Mouse (Mus musculus) CH12.LX (cell line): ENCODE measurements around the gene Olfr1396. TPM values are rescaled to one million over a fixed set of nuclear protein-coding genes. Genes with fewer than 3 reads are reported as not detected.
A peak's percentile ranks its signal among the peaks of the same experiment; 100 is the strongest.

ENCODE experiments used
- DNase-seq: peaks from one replicate; pipeline ENCODE4 v3.0.0-alpha.2; 2013; ENCODE audit errors: extremely low read depth
- H3K27ac ChIP-seq: 2 replicates; pipeline ENCODE4 v1.5.1; 2012; ENCODE audit warnings: low read depth, mild to moderate bottlenecking, control low read depth, moderate library complexity; ENCODE audit not compliant: insufficient read depth
- H3K27me3 ChIP-seq: replicated peaks from 2 replicates; pipeline ENCODE3; 2012; ENCODE audit warnings: inconsistent platforms
- H3K36me3 ChIP-seq, 2 experiments: replicated peaks in 1 of 2; 2 replicates each; pipeline versions ENCODE3 to v1.6.1; 2012; ENCODE audit warnings: inconsistent platforms in 1 of 2, low read length in 1 of 2, mild to moderate bottlenecking in 1 of 2, mixed read lengths in 1 of 2, moderate library complexity in 1 of 2; ENCODE audit not compliant: control insufficient read depth in 1 of 2, insufficient read depth in 1 of 2
- H3K4me1 ChIP-seq, 2 experiments: 2 replicates each; pipeline ENCODE4 v1.6.1; 2012; ENCODE audit warnings: inconsistent platforms in 1 of 2, moderate library complexity in 1 of 2; ENCODE audit not compliant: insufficient read depth in 2 of 2, control insufficient read depth in 1 of 2
- H3K4me2 ChIP-seq: 2 replicates; pipeline ENCODE4 v1.6.1; 2012; ENCODE audit warnings: low read depth, mild to moderate bottlenecking, control low read depth; ENCODE audit not compliant: poor library complexity, insufficient read depth, severe bottlenecking
- H3K4me3 ChIP-seq, 3 experiments: fragments of 150-350 bp in 1 of 3; sonication (generic) in 1 of 3; replicated peaks in 1 of 3; 2 replicates each; pipeline versions ENCODE3 to v1.5.1; 2011 to 2012; ENCODE audit warnings: low read depth in 2 of 3, low read length in 2 of 3, mild to moderate bottlenecking in 2 of 3, moderate library complexity in 2 of 3, control low read depth in 1 of 3, improper control_type of control experiment in 1 of 3, inconsistent platforms in 1 of 3, mixed read lengths in 1 of 3; ENCODE audit not compliant: poor library complexity in 1 of 3
- H3K79me2 ChIP-seq: replicated peaks from 2 replicates; pipeline ENCODE4 v1.6.1; 2012; ENCODE audit warnings: mild to moderate bottlenecking, moderate library complexity; ENCODE audit not compliant: control insufficient read depth, poor library complexity, insufficient read depth, severe bottlenecking; ENCODE audit errors: extremely low read depth
- H3K9ac ChIP-seq: 2 replicates; pipeline ENCODE4 v1.6.1; 2012; ENCODE audit warnings: low read depth, mild to moderate bottlenecking, control low read depth, moderate library complexity; ENCODE audit not compliant: insufficient read depth
- H3K9me3 ChIP-seq: replicated peaks from 2 replicates; pipeline ENCODE3; 2012; ENCODE audit warnings: low read length, inconsistent platforms, mixed read lengths
- BHLHE40 ChIP-seq: IDR thresholded peaks from 2 replicates; pipeline ENCODE4 v1.6.1; 2011; ENCODE audit warnings: mild to moderate bottlenecking, low read depth, low read length, improper control_type of control experiment
- CTCF ChIP-seq, 2 experiments: IDR thresholded peaks in 1 of 2; conservative IDR thresholded peaks in 1 of 2; 2 replicates each; pipeline ENCODE4 v1.5.1; 2011 to 2012; ENCODE audit warnings: low read depth in 2 of 2, low read length in 2 of 2, improper control_type of control experiment in 1 of 2, inconsistent platforms in 1 of 2, mild to moderate bottlenecking in 1 of 2, moderate library complexity in 1 of 2
- ELF1 ChIP-seq: IDR thresholded peaks from 2 replicates; pipeline ENCODE4 v1.6.1; 2014; ENCODE audit warnings: low read depth, mild to moderate bottlenecking, inconsistent platforms, low read length, improper control_type of control experiment
- EP300 ChIP-seq: IDR thresholded peaks from 2 replicates; pipeline ENCODE4 v1.6.1; 2011; ENCODE audit warnings: low read length, improper control_type of control experiment
- HCFC1 ChIP-seq: IDR thresholded peaks from 2 replicates; pipeline ENCODE4 v1.6.1; 2012; ENCODE audit warnings: low read depth, mild to moderate bottlenecking, inconsistent platforms, low read length, improper control_type of control experiment
- IRF4 ChIP-seq: IDR thresholded peaks from 2 replicates; pipeline ENCODE4 v1.6.1; 2014; ENCODE audit warnings: low read depth, mild to moderate bottlenecking, inconsistent platforms, low read length, improper control_type of control experiment
- MAFK ChIP-seq: IDR thresholded peaks from 2 replicates; pipeline ENCODE4 v1.6.1; 2011; ENCODE audit warnings: low read length, improper control_type of control experiment; ENCODE audit not compliant: insufficient replicate concordance
- MAX ChIP-seq: IDR thresholded peaks from 2 replicates; pipeline ENCODE4 v1.6.1; 2011; ENCODE audit warnings: low read length, improper control_type of control experiment
- MYC ChIP-seq: IDR thresholded peaks from 2 replicates; pipeline ENCODE4 v1.6.1; 2011; ENCODE audit warnings: low read depth, mild to moderate bottlenecking, improper control_type of control experiment, low read length
- NELFE ChIP-seq: IDR thresholded peaks from 2 replicates; pipeline ENCODE4 v1.6.1; 2011; ENCODE audit warnings: low read depth, low read length, improper control_type of control experiment
- NRF1 ChIP-seq: IDR thresholded peaks from 2 replicates; pipeline ENCODE4 v1.6.1; 2014; ENCODE audit warnings: low read depth, mild to moderate bottlenecking, inconsistent platforms, low read length, improper control_type of control experiment, moderate library complexity
- RAD21 ChIP-seq: IDR thresholded peaks from 2 replicates; pipeline ENCODE4 v1.6.1; 2011; ENCODE audit warnings: low read depth, mild to moderate bottlenecking, low read length, improper control_type of control experiment, moderate library complexity
- SIN3A ChIP-seq: IDR thresholded peaks from 2 replicates; pipeline ENCODE4 v1.6.1; 2012; ENCODE audit warnings: low read length, improper control_type of control experiment, inconsistent platforms
- SMC3 ChIP-seq: IDR thresholded peaks from 2 replicates; pipeline ENCODE4 v1.6.1; 2011; ENCODE audit warnings: low read depth, low read length, improper control_type of control experiment
- TCF12 ChIP-seq: IDR thresholded peaks from 2 replicates; pipeline ENCODE4 v1.6.1; 2014; ENCODE audit warnings: low read depth, mild to moderate bottlenecking, inconsistent platforms, low read length, improper control_type of control experiment
- UBTF ChIP-seq: IDR thresholded peaks from 2 replicates; pipeline ENCODE4 v1.6.1; 2012; ENCODE audit warnings: low read depth, mild to moderate bottlenecking, inconsistent platforms, low read length, improper control_type of control experiment, moderate library complexity
- ZC3H11A ChIP-seq: IDR thresholded peaks from 2 replicates; pipeline ENCODE4 v1.6.1; 2012; ENCODE audit warnings: low read depth, mild to moderate bottlenecking, inconsistent platforms, low read length, improper control_type of control experiment
- ZKSCAN1 ChIP-seq: IDR thresholded peaks from 2 replicates; pipeline ENCODE4 v1.6.1; 2012; ENCODE audit warnings: low read depth, inconsistent platforms, low read length, improper control_type of control experiment, borderline replicate concordance
- ZMIZ1 ChIP-seq: IDR thresholded peaks from 2 replicates; pipeline ENCODE4 v1.6.1; 2012; ENCODE audit warnings: low read depth, mild to moderate bottlenecking, inconsistent platforms, low read length, improper control_type of control experiment
- ZNF384 ChIP-seq: IDR thresholded peaks from 2 replicates; pipeline ENCODE4 v1.6.1; 2012; ENCODE audit warnings: low read depth, low read length, improper control_type of control experiment, inconsistent platforms
- dilution Hi-C: fragments of 300-500 bp; cut with MboI; formaldehyde crosslinking; loops from 2 replicates; pipeline ENCODE4 v1.14.3; 2020; ENCODE audit warnings: low sequenced_read_pairs; ENCODE audit not compliant: extremely low pct_unique_long_range_greater_than_20kb, extremely low pct_ligation_motif_present
- in situ Hi-C: fragments of 300-500 bp; cut with MboI; formaldehyde crosslinking; loops from 3 replicates; pipeline ENCODE4 v1.14.3; 2019; ENCODE audit warnings: low sequenced_read_pairs, low pct_ligation_motif_present, low pct_unique_long_range_greater_than_20kb, mixed read lengths
- polyA plus RNA-seq: library from polyadenylated mRNA; unstranded; fragments of >175 nt; gene quantifications from 2 replicates; pipeline ENCODE4 v1.2.1, GENCODE M21; 2012; ENCODE audit warnings: low read depth; ENCODE audit not compliant: insufficient read length
- total RNA-seq, 2 experiments: library from RNA; depleted of rRNA; stranded (reverse); fragments of 300-350 nt in 1 of 2; fragments of >200 nt in 1 of 2; gene quantifications; 2 replicates each; pipeline ENCODE4 v1.2.3; 2012 to 2014

The Olfr1396 gene
- total and polyA plus RNA-seq, 3 experiments = not detected

DNA sequence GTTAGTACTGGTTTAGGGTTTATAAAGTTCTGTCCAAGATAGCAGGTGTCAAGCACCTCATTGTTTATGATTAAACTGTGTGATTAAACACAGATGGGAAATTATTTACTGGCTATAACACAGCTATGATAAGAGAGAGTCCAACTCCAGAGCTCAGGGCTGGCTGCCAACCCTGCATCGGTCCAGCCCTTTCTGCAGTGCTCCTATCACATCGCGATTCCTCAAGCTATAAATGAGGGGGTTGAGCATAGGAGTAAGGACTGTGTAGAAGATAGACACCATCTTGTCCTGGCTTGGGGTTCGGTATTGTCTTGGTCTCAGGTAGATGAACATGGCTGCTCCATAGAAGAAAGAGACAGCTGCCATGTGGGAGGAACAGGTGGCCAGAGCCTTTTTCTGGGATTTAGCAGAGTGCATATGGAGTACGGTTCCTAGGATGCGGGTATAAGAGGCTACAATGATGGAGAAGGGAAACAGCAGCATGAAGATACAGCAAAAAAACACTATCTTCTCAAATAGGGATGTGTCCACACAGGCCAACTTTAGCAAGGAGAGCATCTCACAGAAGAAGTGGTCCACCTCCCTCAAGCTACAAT is 2.0 kb downstream of the Olfr1396 start:
- no peak for DNase-seq
- no peaks in the 10 kb centered on the region for H3K9me3 ChIP-seq
- no peak overlapping the region for H3K4me2 ChIP-seq
- H3K79me2 ChIP-seq = no peaks in the 10 kb centered on the region
- H3K4me3 ChIP-seq = no peak overlapping the region
- H3K4me1 ChIP-seq = peaks cover 4 to 10% of the 10 kb centered on the region in 2 experiments; a peak in 3 of 4 replicates
- no peak overlapping the region for H3K27ac ChIP-seq
- in situ Hi-C loops = loop anchor here (25.0 kb wide), 1 partner anchor 150 kb away; no protein-coding TSS in a partner anchor
- no peak for TF ChIP-seq NRF1
- TF ChIP-seq ELF1 = no peak
- no peak for TF ChIP-seq ZMIZ1
- TF ChIP-seq MAX = no peak
- no peaks in the 10 kb centered on the region for H3K36me3 ChIP-seq
- H3K27me3 ChIP-seq = peaks cover 4% of the 10 kb centered on the region
- dilution Hi-C loops = no loop called here
- no peak overlapping the region for H3K9ac ChIP-seq

DNA sequence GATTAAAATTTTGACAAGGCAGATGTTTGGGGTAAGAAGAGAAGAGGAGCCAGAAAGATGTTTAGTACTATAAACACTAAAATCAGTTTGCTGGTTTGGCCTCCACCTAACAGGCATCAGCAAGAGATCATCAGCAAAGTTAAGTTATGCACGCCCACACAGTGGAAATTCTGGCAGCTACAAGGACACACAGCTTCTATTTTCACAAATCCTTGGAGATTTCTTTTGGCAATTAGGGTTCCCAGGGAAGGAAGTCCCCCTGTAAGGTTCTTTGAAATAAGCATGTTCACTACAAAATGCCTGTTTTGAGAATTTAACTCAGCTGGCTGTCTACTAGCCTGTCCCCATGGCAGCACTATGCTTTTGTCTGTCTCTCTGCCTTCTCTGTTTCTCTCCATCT is 3.7 kb downstream of the Olfr1396 start:
- no peaks in the 10 kb centered on the region for H3K9me3 ChIP-seq
- H3K9ac ChIP-seq = no peak overlapping the region
- H3K36me3 ChIP-seq = no peaks in the 10 kb centered on the region
- TF ChIP-seq MYC (no peak), TCF12 (no peak), ZNF384 (no peak), MAFK (no peak), BHLHE40 (no peak), EP300 (no peak)
- in situ Hi-C loops = loop anchor here (25.0 kb wide), 1 partner anchor 151 kb away; no protein-coding TSS in a partner anchor
- dilution Hi-C loops = no loop called here
- no peak for DNase-seq
- peaks cover 4 to 12% of the 10 kb centered on the region in 2 experiments; a peak in 3 of 4 replicates for H3K4me1 ChIP-seq
- no peak overlapping the region for H3K4me2 ChIP-seq
- peaks cover 4% of the 10 kb centered on the region for H3K27me3 ChIP-seq
- no peaks in the 10 kb centered on the region for H3K79me2 ChIP-seq
- no peak overlapping the region for H3K27ac ChIP-seq
- H3K4me3 ChIP-seq = no peak overlapping the region

DNA sequence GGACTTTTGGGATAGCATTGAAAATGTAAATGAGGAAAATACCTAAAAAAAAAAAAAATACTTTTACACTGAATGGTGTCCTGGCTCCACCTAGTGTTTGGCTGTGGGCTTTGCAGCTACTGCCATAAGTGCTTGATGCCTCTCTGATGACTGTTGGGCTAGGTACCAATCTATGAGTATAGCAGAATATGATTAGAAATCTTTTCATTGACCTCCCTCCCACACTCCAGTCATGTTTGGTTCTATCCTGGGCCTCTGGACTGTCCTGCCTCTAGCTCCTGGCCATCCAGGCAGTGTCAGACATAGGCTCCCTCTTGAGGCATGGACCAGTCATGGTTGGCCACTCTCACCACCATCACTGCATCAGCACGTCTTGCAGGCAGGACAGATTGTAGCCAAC is 5.8 kb downstream of the Olfr1396 start:
- peak; percentile 82 for DNase-seq
- no peak overlapping the region for H3K9ac ChIP-seq
- no peaks in the 10 kb centered on the region for H3K36me3 ChIP-seq
- H3K4me2 ChIP-seq = no peak overlapping the region
- peak; percentile 73 for TF ChIP-seq ZC3H11A
- TF ChIP-seq RAD21 = peak; percentile 72
- 0 out of 2 replicates have a peak, but pooled peaks have one; percentile 39 for TF ChIP-seq SIN3A
- peak; percentile 71 to 78 for TF ChIP-seq CTCF (conservative IDR thresholded peaks at IDR 0.05 in 1 of 2, IDR thresholded peaks at IDR 0.05 in 1 of 2; ENCODE audit: low read depth in 2 of 2, low read length in 2 of 2)
- TF ChIP-seq ZKSCAN1 = no peak; the same call in 1 of the 2 replicates
- peak; percentile 95 for TF ChIP-seq ZNF384
- TF ChIP-seq IRF4 = 0 out of 2 replicates have a peak, but pooled peaks have one; percentile 6
- no peak for TF ChIP-seq BHLHE40
- TF ChIP-seq EP300 = no peak
- TF ChIP-seq SMC3 = peak; percentile 78
- peak; percentile 25; the same call in 1 of the 2 replicates for TF ChIP-seq HCFC1
- peak; percentile 68; the same call in 1 of the 2 replicates for TF ChIP-seq UBTF
- TF ChIP-seq NELFE = peak; percentile 30; the same call in 1 of the 2 replicates
- H3K4me1 ChIP-seq = peaks cover 4 to 16% of the 10 kb centered on the region in 2 experiments; a peak in 3 of 4 replicates
- in situ Hi-C loops (loop anchor here (25.0 kb wide), 1 partner anchor 153 kb away; no protein-coding TSS in a partner anchor), dilution Hi-C loops (no loop called here)
- no peak overlapping the region for H3K4me3 ChIP-seq
- H3K27me3 ChIP-seq = peaks cover 2% of the 10 kb centered on the region
- no peaks in the 10 kb centered on the region for H3K79me2 ChIP-seq
- no peaks in the 10 kb centered on the region for H3K9me3 ChIP-seq
- H3K27ac ChIP-seq = no peak overlapping the region
